Mouse (Mus musculus): ENCODE measurements around the gene S1pr5. TPM values are rescaled to one million over a fixed set of nuclear protein-coding genes. Genes with fewer than 3 reads are reported as not detected.

Gene S1pr5
- total RNA-seq, 2 experiments from 2014 or later: 10.6 to 10.9 TPM

GRCm38 (mm10) chr9:21241343-21241742 lies 6.9 kb downstream of the S1pr5 start:
- Histone ChIP-seq H3K4me3 (no peak overlapping the region), H3K27ac (no peak overlapping the region)
- peak; percentile 76 to 82 for DNase-seq (ENCODE audit: low spot score in 2 of 2)
- peak; percentile 98 for TF ChIP-seq CTCF (conservative IDR thresholded peaks at IDR 0.05)

- peak overlapping the region; percentile 82 for H3K4me3 ChIP-seq
- DNase-seq (ENCODE audit: low spot score in 2 of 2): no peak
- no peak for TF ChIP-seq CTCF (conservative IDR thresholded peaks at IDR 0.05)
- H3K27ac ChIP-seq: peak overlapping the region; percentile 99
Observed at GRCm38 (mm10) chr9:21239465-21239848, 8.8 kb downstream of the S1pr5 start.

GRCm38 (mm10) chr9:21238733-21239464 lies 9.3 kb downstream of the S1pr5 start, which contains the start of gene Keap1:
Gene Keap1, minus strand, starts transcription at chr9:21239361.
- DNase-seq (ENCODE audit: low spot score in 2 of 2): peak; percentile 45 to 66
- TF ChIP-seq CTCF (conservative IDR thresholded peaks at IDR 0.05): no peak; the same call in 1 of the 2 replicates
- Histone ChIP-seq H3K4me3 (peak within 1 kb of the TSS; percentile 82), H3K27ac (peak within 1 kb of the TSS; percentile 99)

- DNase-seq (ENCODE audit: low spot score in 2 of 2): no peak
- H3K27ac ChIP-seq: peak overlapping the region; percentile 99
- TF ChIP-seq CTCF (conservative IDR thresholded peaks at IDR 0.05): no peak
- H3K4me3 ChIP-seq: peak overlapping the region; percentile 82
Observed at GRCm38 (mm10) chr9:21238004-21238732, 10.1 kb downstream of the S1pr5 start.

- TF ChIP-seq CTCF (conservative IDR thresholded peaks at IDR 0.05): peak; percentile 76
- peak overlapping the region; percentile 82 for H3K4me3 ChIP-seq
- H3K27ac ChIP-seq: peak overlapping the region; percentile 99
- no peak for DNase-seq (ENCODE audit: low spot score in 2 of 2)
Observed at GRCm38 (mm10) chr9:21237368-21238003, 10.8 kb downstream of the S1pr5 start.

- H3K27ac ChIP-seq: peak overlapping the region; percentile 99; the same call in 1 of the 2 replicates
- TF ChIP-seq CTCF (conservative IDR thresholded peaks at IDR 0.05): no peak
- peak overlapping the region; percentile 82 for H3K4me3 ChIP-seq
- no peak for DNase-seq (ENCODE audit: low spot score in 2 of 2)
Observed at GRCm38 (mm10) chr9:21236991-21237367, 11.3 kb downstream of the S1pr5 start.

GRCm38 (mm10) chr9:21235341-21235740 lies 12.9 kb downstream of the S1pr5 start:
- no peak overlapping the region for H3K27ac ChIP-seq
- H3K4me3 ChIP-seq: no peak overlapping the region
- no peak for DNase-seq (ENCODE audit: low spot score in 2 of 2)
- no peak for TF ChIP-seq CTCF (conservative IDR thresholded peaks at IDR 0.05)

- H3K27ac ChIP-seq: no peak overlapping the region
- no peak for TF ChIP-seq CTCF (conservative IDR thresholded peaks at IDR 0.05)
Observed at GRCm38 (mm10) chr9:21233805-21234204, 14.4 kb downstream of the S1pr5 start.

GRCm38 (mm10) chr9:21233366-21233765 lies 14.9 kb downstream of the S1pr5 start:
- TF ChIP-seq CTCF (conservative IDR thresholded peaks at IDR 0.05): no peak
- Histone ChIP-seq H3K27ac (no peak overlapping the region), H3K4me3 (no peak overlapping the region)
- DNase-seq (ENCODE audit: low spot score in 2 of 2): no peak

More at GRCm38 (mm10) chr9:21233805-21234204, 14.4 kb downstream of the S1pr5 start:
- H3K4me3 ChIP-seq: no peak overlapping the region
- DNase-seq (ENCODE audit: low spot score in 2 of 2): no peak

- no peak overlapping the region for H3K27ac ChIP-seq
- DNase-seq (ENCODE audit: low spot score in 2 of 2): no peak
- peak; percentile 55 for TF ChIP-seq CTCF (conservative IDR thresholded peaks at IDR 0.05)
- no peak overlapping the region for H3K4me3 ChIP-seq
Observed at GRCm38 (mm10) chr9:21232867-21233266, 15.4 kb downstream of the S1pr5 start.

GRCm38 (mm10) chr9:21231551-21231950 lies 16.7 kb downstream of the S1pr5 start:
- H3K4me3 ChIP-seq: no peak overlapping the region
- no peak for TF ChIP-seq CTCF (conservative IDR thresholded peaks at IDR 0.05)
- H3K27ac ChIP-seq: no peak overlapping the region
- DNase-seq (ENCODE audit: low spot score in 2 of 2): no peak

GRCm38 (mm10) chr9:21227342-21227741 lies 20.9 kb downstream of the S1pr5 start:
- no peak for TF ChIP-seq CTCF (conservative IDR thresholded peaks at IDR 0.05)
- no peak for DNase-seq (ENCODE audit: low spot score in 2 of 2)
- Histone ChIP-seq H3K27ac (no peak overlapping the region), H3K4me3 (peak overlapping the region; percentile 5; the same call in 1 of the 2 replicates)

GRCm38 (mm10) chr9:21225415-21225758 lies 22.9 kb downstream of the S1pr5 start:
- no peak overlapping the region for H3K27ac ChIP-seq
- DNase-seq (ENCODE audit: low spot score in 2 of 2): no peak
- no peak for TF ChIP-seq CTCF (conservative IDR thresholded peaks at IDR 0.05)
- peak overlapping the region; percentile 36 for H3K4me3 ChIP-seq
